Mouse (Mus musculus) kidney, adult 2 months (tissue): Measurements from ENCODE around the gene Lingo4. TPM values are rescaled to one million over a fixed set of nuclear protein-coding genes. Genes with fewer than 3 reads are reported as not detected.

Experiments
- DNase-seq: peaks from one replicate; pipeline ENCODE4 v3.0.0; 2021
- H3K27ac ChIP-seq: fragments of 200-500 bp; 2 replicates; pipeline ENCODE4 v1.5.1; 2012; ENCODE audit warnings: low read depth, low read length, control low read depth, inconsistent platforms; ENCODE audit not compliant: insufficient read depth
- H3K27me3 ChIP-seq: fragments of 200-500 bp; replicated peaks from 2 replicates; pipeline ENCODE4 v1.6.1; 2012; ENCODE audit warnings: mild to moderate bottlenecking, moderate library complexity, low read length, inconsistent platforms; ENCODE audit not compliant: control insufficient read depth, insufficient read depth
- H3K36me3 ChIP-seq: fragments of 200-500 bp; 2 replicates; pipeline ENCODE4 v1.6.1; 2012; ENCODE audit warnings: mild to moderate bottlenecking, moderate library complexity, low read length, inconsistent platforms; ENCODE audit not compliant: control insufficient read depth, insufficient read depth
- H3K4me1 ChIP-seq: fragments of 200-500 bp; 2 replicates; pipeline ENCODE4 v1.6.1; 2011; ENCODE audit warnings: low read length; ENCODE audit not compliant: control insufficient read depth, insufficient read depth
- H3K4me3 ChIP-seq: fragments of 200-500 bp; 2 replicates; pipeline ENCODE4 v1.5.1; 2011; ENCODE audit warnings: mild to moderate bottlenecking, low read depth, low read length, control low read depth; ENCODE audit not compliant: insufficient read depth
- CTCF ChIP-seq: fragments of 200-500 bp; conservative IDR thresholded peaks from 2 replicates; pipeline ENCODE4 v1.5.1; 2011; ENCODE audit warnings: low read depth, mild to moderate bottlenecking, control low read depth, low read length, moderate library complexity, mixed read lengths; ENCODE audit not compliant: insufficient read depth, insufficient read length
- POLR2A ChIP-seq: fragments of 200-500 bp; IDR thresholded peaks from one replicate; pipeline ENCODE4 v1.6.1; 2011; ENCODE audit warnings: low read depth, low read length, control low read depth
- WGBS: fragments of 180-500 bp; shearing (Covaris S2); methylation state at CpG from one replicate; pipeline ENCODE4 v1.1.7; 2018; 5-methylcytosine and 5-hydroxymethylcytosine counted together
- polyA plus RNA-seq: library from polyadenylated mRNA; depleted of rRNA; stranded (reverse); fragments of >200 nt; gene quantifications from 2 replicates; pipeline ENCODE4 v1.2.3, GENCODE M21; 2012; rRNA removed

Gene Lingo4
- polyA plus RNA-seq, 1 experiment, result 0.20 TPM

DNA sequence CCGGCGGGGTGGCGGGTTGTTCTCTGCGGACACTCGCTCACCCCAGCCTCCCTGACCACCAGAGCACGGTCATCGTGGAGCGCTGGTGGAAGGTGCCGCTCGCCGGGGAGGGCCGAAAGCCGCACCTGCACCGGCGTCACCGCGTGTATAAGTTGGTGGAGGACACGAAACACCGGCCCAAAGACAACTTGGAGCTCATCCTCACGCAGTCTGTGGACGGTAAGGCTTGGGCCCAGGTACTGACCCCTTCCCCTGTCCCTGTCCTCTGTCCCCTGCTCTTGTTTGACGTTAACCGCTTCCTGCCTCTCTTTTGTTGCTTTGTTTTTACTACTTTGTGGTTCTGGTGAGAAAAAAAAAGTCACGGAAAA is 45.3 kb downstream of the Lingo4 start, which contains the start of gene Oaz3:
Gene Oaz3 (minus strand): TSS at position 319 of the 368 bp plus-strand sequence.
- Histone ChIP-seq H3K27ac (peak within 1 kb of the TSS; percentile 76), H3K36me3 (peaks cover 8% of the 10 kb centered on the region; the same call in 1 of the 2 replicates), H3K27me3 (no peaks in the 10 kb centered on the region), H3K4me1 (no peaks in the 10 kb centered on the region), H3K4me3 (peak within 1 kb of the TSS; percentile 97)
- TF ChIP-seq CTCF (no peak), POLR2A (no peak)
- 1% methylated on average over 24 of the region's 24 CpGs for WGBS
- DNase-seq, result no peak

- Histone ChIP-seq H3K27me3 (no peaks in the 10 kb centered on the region), H3K4me1 (no peaks in the 10 kb centered on the region; the same call in 1 of the 2 replicates), H3K36me3 (peaks cover 9% of the 10 kb centered on the region; the same call in 1 of the 2 replicates), H3K4me3 (no peak overlapping the region), H3K27ac (no peak overlapping the region)
- 94% methylated on average over 2 of the region's 2 CpGs for WGBS
- no peak for DNase-seq
- no peak for TF ChIP-seq POLR2A
- TF ChIP-seq CTCF, result no peak
These were observed 51.1 kb downstream of the Lingo4 start for GRCm38 (mm10) chr3:94449377-94449776.

Other genes with a start within 250 kb of the Lingo4 start
- gene Gm10696, start 220.3 kb upstream of the Lingo4 start, polyA plus RNA-seq, result not detected in 2 replicates
- gene Gm5286, start 201.8 kb upstream of the Lingo4 start, polyA plus RNA-seq, result not detected in 2 replicates
- not detected in 2 replicates for gene Gm4778, start 134.5 kb upstream of the Lingo4 start, polyA plus RNA-seq
- 6.5 and 7.6 TPM in 2 replicates for gene Them4, start 88.4 kb upstream of the Lingo4 start, polyA plus RNA-seq
- 0.06 and 0.07 TPM in 2 replicates for gene Them5, start 56.4 kb upstream of the Lingo4 start, polyA plus RNA-seq
- gene C2cd4d, start 36.1 kb upstream of the Lingo4 start, polyA plus RNA-seq, result 0.86 and 1.5 TPM in 2 replicates
- 21.8 and 24.4 TPM in 2 replicates for gene Rorc, start 25.7 kb upstream of the Lingo4 start, polyA plus RNA-seq
- 0.75 and 0.90 TPM in 2 replicates for gene Tdrkh, start 14.8 kb downstream of the Lingo4 start, polyA plus RNA-seq
- gene Mrpl9, start 44.8 kb downstream of the Lingo4 start, polyA plus RNA-seq, result 39.2 and 47.8 TPM in 2 replicates
- gene Oaz3, start 45.4 kb downstream of the Lingo4 start, polyA plus RNA-seq, result 0.25 and 1.0 TPM in 2 replicates
- gene Celf3, start 79.8 kb downstream of the Lingo4 start, polyA plus RNA-seq, result 1.6 and 2.2 TPM in 2 replicates
- 0.39 and 0.47 TPM in 2 replicates for gene Riiad1, start 81.8 kb downstream of the Lingo4 start, polyA plus RNA-seq
- gene Snx27, start 184.2 kb downstream of the Lingo4 start, polyA plus RNA-seq, result 14.3 and 16.4 TPM in 2 replicates
- gene Gm10972, start 244.6 kb downstream of the Lingo4 start, polyA plus RNA-seq, result not detected in 2 replicates